Mouse (Mus musculus) heart, embryonic 13.5 days (tissue): Measurements from ENCODE around the gene Tsc22d4. TPM values are rescaled to one million over a fixed set of nuclear protein-coding genes. Genes with fewer than 3 reads are reported as not detected.
A peak's percentile ranks its signal among the peaks of the same experiment; 100 is the strongest.

Source experiments
- ATAC-seq: fragments of 200-750 bp; cut with Nextera tagmentation; 2 replicates; pipeline ENCODE4 v1.8.0; 2017; ENCODE audit warnings: moderate TSS enrichment; ENCODE audit not compliant: insufficient number of reproducible peaks, low FRiP score, low TSS enrichment; ENCODE audit errors: extremely low read depth
- H3K27ac ChIP-seq: fragments of 300-500 bp; sonication (generic); replicated peaks from 2 replicates; pipeline ENCODE4 v1.5.1; 2015; ENCODE audit warnings: moderate library complexity, mild to moderate bottlenecking, inconsistent platforms
- H3K27me3 ChIP-seq: fragments of 300-500 bp; sonication (generic); replicated peaks from 2 replicates; pipeline ENCODE4 v1.6.1; 2015; ENCODE audit warnings: mild to moderate bottlenecking, inconsistent platforms
- H3K36me3 ChIP-seq: fragments of 300-500 bp; sonication (generic); 2 replicates; pipeline ENCODE4 v1.6.1; 2015; ENCODE audit warnings: mild to moderate bottlenecking, inconsistent platforms
- H3K4me1 ChIP-seq: fragments of 300-500 bp; sonication (generic); 2 replicates; pipeline ENCODE4 v1.6.1; 2015; ENCODE audit warnings: inconsistent platforms
- H3K4me2 ChIP-seq: fragments of 300-500 bp; sonication (generic); 2 replicates; pipeline ENCODE4 v1.6.1; 2015; ENCODE audit warnings: inconsistent platforms, mild to moderate bottlenecking, moderate library complexity
- H3K4me3 ChIP-seq: fragments of 300-500 bp; sonication (generic); 2 replicates; pipeline ENCODE4 v1.5.1; 2015; ENCODE audit warnings: moderate library complexity, mild to moderate bottlenecking, inconsistent platforms
- H3K9ac ChIP-seq: fragments of 300-500 bp; sonication (generic); 2 replicates; pipeline ENCODE4 v1.6.1; 2015; ENCODE audit warnings: inconsistent platforms, mild to moderate bottlenecking, moderate library complexity
- H3K9me3 ChIP-seq: fragments of 300-500 bp; sonication (generic); 2 replicates; pipeline ENCODE4 v1.6.1; 2016; ENCODE audit warnings: inconsistent platforms
- WGBS: fragments of 180-500 bp; shearing (Covaris S2); methylation state at CpG from one replicate; pipeline ENCODE4 v1.1.7; 2015; ENCODE audit warnings: mixed read lengths; 5-methylcytosine and 5-hydroxymethylcytosine counted together
- polyA plus RNA-seq: library from polyadenylated mRNA; unstranded; fragments of >200 nt; fragmentation: Nextera tagmentation; extraction: Ambion mirVana; gene quantifications from 2 replicates; pipeline ENCODE4 v1.2.1, GENCODE M21; 2015

Tsc22d4 gene
- polyA plus RNA-seq, 1 experiment from 2014 or later: 128 TPM

- H3K27me3 ChIP-seq: no peaks in the 10 kb centered on the region
- 0 out of 2 replicates have a peak, but pooled peaks cover 5% of the 10 kb centered on the region for H3K4me1 ChIP-seq
- no peaks in the 10 kb centered on the region for H3K36me3 ChIP-seq
- H3K9ac ChIP-seq: no peak overlapping the region
- no peak overlapping the region for H3K4me3 ChIP-seq
- 38% methylated on average over 2 of the region's 2 CpGs for WGBS
- H3K9me3 ChIP-seq: no peaks in the 10 kb centered on the region
- H3K4me2 ChIP-seq: no peak overlapping the region
- no peak for ATAC-seq
- H3K27ac ChIP-seq: no peak overlapping the region
These were observed 25.2 kb downstream of the Tsc22d4 start for GRCm38 (mm10) chr5:137770709-137771108.

GRCm38 (mm10) chr5:137772755-137773154, 27.2 kb downstream of the Tsc22d4 start:
- peaks cover 16% of the 10 kb centered on the region for H3K4me1 ChIP-seq
- H3K4me2 ChIP-seq: no peak overlapping the region
- no peak overlapping the region for H3K9ac ChIP-seq
- no peaks in the 10 kb centered on the region for H3K27me3 ChIP-seq
- H3K36me3 ChIP-seq: no peaks in the 10 kb centered on the region
- no peak for ATAC-seq
- H3K9me3 ChIP-seq: no peaks in the 10 kb centered on the region
- no peak overlapping the region for H3K27ac ChIP-seq
- H3K4me3 ChIP-seq: no peak overlapping the region

GRCm38 (mm10) chr5:137775587-137776290, 30.2 kb downstream of the Tsc22d4 start:
- Histone ChIP-seq H3K9ac (no peak overlapping the region), H3K4me3 (no peak overlapping the region), H3K27me3 (no peaks in the 10 kb centered on the region), H3K36me3 (peaks cover 8% of the 10 kb centered on the region), H3K4me1 (peaks cover 33% of the 10 kb centered on the region), H3K4me2 (no peak overlapping the region), H3K9me3 (no peaks in the 10 kb centered on the region), H3K27ac (peak overlapping the region; percentile 72)
- 89% methylated on average over 2 of the region's 2 CpGs for WGBS
- no peak for ATAC-seq

- 29% methylated on average over 5 of the region's 5 CpGs for WGBS
- H3K4me3 ChIP-seq: no peak overlapping the region
- peak overlapping the region; percentile 72 for H3K27ac ChIP-seq
- ATAC-seq: no peak; the same call in 1 of the 2 replicates
- no peaks in the 10 kb centered on the region for H3K9me3 ChIP-seq
- H3K9ac ChIP-seq: peak overlapping the region; percentile 47; the same call in 1 of the 2 replicates
- no peak overlapping the region for H3K4me2 ChIP-seq
- no peaks in the 10 kb centered on the region for H3K27me3 ChIP-seq
- H3K36me3 ChIP-seq: peaks cover 15% of the 10 kb centered on the region
- peaks cover 33% of the 10 kb centered on the region for H3K4me1 ChIP-seq
These were observed 30.9 kb downstream of the Tsc22d4 start for GRCm38 (mm10) chr5:137776408-137776918.

GRCm38 (mm10) chr5:137777267-137777845, 31.8 kb downstream of the Tsc22d4 start:
- 77% methylated on average over 7 of the region's 7 CpGs for WGBS
- H3K36me3 ChIP-seq: peaks cover 24% of the 10 kb centered on the region
- no peak overlapping the region for H3K9ac ChIP-seq
- H3K4me2 ChIP-seq: no peak overlapping the region
- H3K4me1 ChIP-seq: peaks cover 29% of the 10 kb centered on the region
- no peak overlapping the region for H3K27ac ChIP-seq
- H3K27me3 ChIP-seq: no peaks in the 10 kb centered on the region
- H3K4me3 ChIP-seq: no peak overlapping the region
- H3K9me3 ChIP-seq: no peaks in the 10 kb centered on the region
- no peak for ATAC-seq

GRCm38 (mm10) chr5:137778635-137779034, 33.1 kb downstream of the Tsc22d4 start, which contains the start of gene Ppp1r35:
TSS of gene Ppp1r35 (plus strand) at chr5:137778849.
- Histone ChIP-seq H3K27ac (peak within 1 kb of the TSS; percentile 94), H3K4me2 (peak within 1 kb of the TSS; percentile 99), H3K36me3 (peaks cover 36% of the 10 kb centered on the region), H3K9ac (peak within 1 kb of the TSS; percentile 97), H3K27me3 (no peaks in the 10 kb centered on the region), H3K4me3 (peak within 1 kb of the TSS; percentile 100), H3K4me1 (peaks cover 40% of the 10 kb centered on the region), H3K9me3 (no peaks in the 10 kb centered on the region)
- under 1% methylated on average over 31 of the region's 31 CpGs for WGBS
- peak; percentile 80 for ATAC-seq

GRCm38 (mm10) chr5:137779053-137779933, 33.8 kb downstream of the Tsc22d4 start:
- peak overlapping the region; percentile 100 for H3K4me3 ChIP-seq
- peak overlapping the region; percentile 94 for H3K27ac ChIP-seq
- no peaks in the 10 kb centered on the region for H3K27me3 ChIP-seq
- H3K9ac ChIP-seq: peak overlapping the region; percentile 97
- ATAC-seq: peak; percentile 31; the same call in 1 of the 2 replicates
- peak overlapping the region; percentile 99 for H3K4me2 ChIP-seq
- peaks cover 43% of the 10 kb centered on the region for H3K36me3 ChIP-seq
- WGBS: 1% methylated on average over 80 of the region's 83 CpGs
- H3K4me1 ChIP-seq: peaks cover 47% of the 10 kb centered on the region
- no peaks in the 10 kb centered on the region for H3K9me3 ChIP-seq

GRCm38 (mm10) chr5:137781661-137782060, 36.1 kb downstream of the Tsc22d4 start:
- Histone ChIP-seq H3K27ac (no peak overlapping the region), H3K9ac (peak overlapping the region; percentile 29; the same call in 1 of the 2 replicates), H3K27me3 (no peaks in the 10 kb centered on the region), H3K36me3 (peaks cover 51% of the 10 kb centered on the region), H3K9me3 (no peaks in the 10 kb centered on the region), H3K4me2 (no peak overlapping the region), H3K4me1 (peaks cover 50% of the 10 kb centered on the region), H3K4me3 (no peak overlapping the region)
- 92% methylated on average over 7 of the region's 7 CpGs for WGBS
- ATAC-seq: no peak

- Histone ChIP-seq H3K4me3 (peak overlapping the region; percentile 90), H3K36me3 (peaks cover 51% of the 10 kb centered on the region), H3K4me2 (peak overlapping the region; percentile 79), H3K9me3 (no peaks in the 10 kb centered on the region), H3K27ac (no peak overlapping the region), H3K9ac (peak overlapping the region; percentile 98), H3K4me1 (peaks cover 49% of the 10 kb centered on the region), H3K27me3 (no peaks in the 10 kb centered on the region)
- no peak for ATAC-seq
- 81% methylated on average over 13 of the region's 13 CpGs for WGBS
These were observed 37.4 kb downstream of the Tsc22d4 start for GRCm38 (mm10) chr5:137782776-137783522.

GRCm38 (mm10) chr5:137783901-137784540, 38.5 kb downstream of the Tsc22d4 start:
- no peak for ATAC-seq
- Histone ChIP-seq H3K27me3 (no peaks in the 10 kb centered on the region), H3K4me1 (peaks cover 48% of the 10 kb centered on the region), H3K4me2 (peak overlapping the region; percentile 79), H3K4me3 (peak overlapping the region; percentile 90), H3K9ac (peak overlapping the region; percentile 98), H3K9me3 (no peaks in the 10 kb centered on the region), H3K27ac (no peak overlapping the region), H3K36me3 (peaks cover 51% of the 10 kb centered on the region)
- 60% methylated on average over 9 of the region's 9 CpGs for WGBS
